Mouse (Mus musculus) kidney, adult 2 months (tissue): ENCODE results near the gene Cdh4. TPM values are rescaled to one million over a fixed set of nuclear protein-coding genes. Genes with fewer than 3 reads are reported as not detected.

Experiments
- DNase-seq: peaks from one replicate; pipeline ENCODE4 v3.0.0; 2021
- H3K27ac ChIP-seq: fragments of 200-500 bp; 2 replicates; pipeline ENCODE4 v1.5.1; 2012; ENCODE audit warnings: low read depth, low read length, control low read depth, inconsistent platforms; ENCODE audit not compliant: insufficient read depth
- H3K27me3 ChIP-seq: fragments of 200-500 bp; replicated peaks from 2 replicates; pipeline ENCODE4 v1.6.1; 2012; ENCODE audit warnings: mild to moderate bottlenecking, moderate library complexity, low read length, inconsistent platforms; ENCODE audit not compliant: control insufficient read depth, insufficient read depth
- H3K36me3 ChIP-seq: fragments of 200-500 bp; 2 replicates; pipeline ENCODE4 v1.6.1; 2012; ENCODE audit warnings: mild to moderate bottlenecking, moderate library complexity, low read length, inconsistent platforms; ENCODE audit not compliant: control insufficient read depth, insufficient read depth
- H3K4me1 ChIP-seq: fragments of 200-500 bp; 2 replicates; pipeline ENCODE4 v1.6.1; 2011; ENCODE audit warnings: low read length; ENCODE audit not compliant: control insufficient read depth, insufficient read depth
- H3K4me3 ChIP-seq: fragments of 200-500 bp; 2 replicates; pipeline ENCODE4 v1.5.1; 2011; ENCODE audit warnings: mild to moderate bottlenecking, low read depth, low read length, control low read depth; ENCODE audit not compliant: insufficient read depth
- CTCF ChIP-seq: fragments of 200-500 bp; conservative IDR thresholded peaks from 2 replicates; pipeline ENCODE4 v1.5.1; 2011; ENCODE audit warnings: low read depth, mild to moderate bottlenecking, control low read depth, low read length, moderate library complexity, mixed read lengths; ENCODE audit not compliant: insufficient read depth, insufficient read length
- POLR2A ChIP-seq: fragments of 200-500 bp; IDR thresholded peaks from one replicate; pipeline ENCODE4 v1.6.1; 2011; ENCODE audit warnings: low read depth, low read length, control low read depth
- WGBS: fragments of 180-500 bp; shearing (Covaris S2); methylation state at CpG from one replicate; pipeline ENCODE4 v1.1.7; 2018; 5-methylcytosine and 5-hydroxymethylcytosine counted together
- polyA plus RNA-seq: library from polyadenylated mRNA; depleted of rRNA; stranded (reverse); fragments of >200 nt; gene quantifications from 2 replicates; pipeline ENCODE4 v1.2.3, GENCODE M21; 2012

The Cdh4 gene
- polyA plus RNA-seq, 1 experiment, result 1.2 TPM

- Histone ChIP-seq H3K27ac (no peak overlapping the region), H3K4me1 (no peaks in the 10 kb centered on the region), H3K27me3 (no peaks in the 10 kb centered on the region), H3K4me3 (no peak overlapping the region), H3K36me3 (no peaks in the 10 kb centered on the region)
- WGBS, result 79% methylated on average over 7 of the region's 7 CpGs
- no peak for DNase-seq
- no peak for TF ChIP-seq POLR2A
- no peak for TF ChIP-seq CTCF
Measured at GRCm38 (mm10) chr2:179705461-179705860, 263.2 kb downstream of the Cdh4 start.

DNA sequence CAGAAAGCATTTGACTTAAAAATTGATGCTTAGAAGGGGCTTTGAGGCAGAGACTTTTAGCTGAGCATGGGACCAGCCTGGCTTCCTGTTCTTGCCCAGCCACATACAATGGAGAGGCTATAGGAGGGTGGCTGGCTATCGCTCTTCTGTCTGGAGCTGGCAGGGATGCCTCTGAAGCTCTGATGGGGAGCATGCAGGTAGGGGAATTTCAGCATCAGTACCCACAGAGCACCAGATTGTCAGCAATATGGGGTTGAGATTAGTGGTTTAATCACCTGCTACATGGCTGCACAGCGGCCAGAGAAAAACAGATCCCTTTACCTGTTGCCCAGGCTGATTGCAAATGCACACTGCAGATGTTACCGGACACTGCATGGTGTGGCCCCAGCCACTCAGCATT, 264.4 kb downstream of the Cdh4 start:
- no peaks in the 10 kb centered on the region for H3K36me3 ChIP-seq
- H3K4me1 ChIP-seq, result no peaks in the 10 kb centered on the region
- no peaks in the 10 kb centered on the region for H3K27me3 ChIP-seq
- H3K4me3 ChIP-seq, result no peak overlapping the region
- 85% methylated on average over 3 of the region's 3 CpGs for WGBS
- no peak for DNase-seq
- TF ChIP-seq CTCF (no peak), POLR2A (no peak)
- H3K27ac ChIP-seq, result no peak overlapping the region

DNA sequence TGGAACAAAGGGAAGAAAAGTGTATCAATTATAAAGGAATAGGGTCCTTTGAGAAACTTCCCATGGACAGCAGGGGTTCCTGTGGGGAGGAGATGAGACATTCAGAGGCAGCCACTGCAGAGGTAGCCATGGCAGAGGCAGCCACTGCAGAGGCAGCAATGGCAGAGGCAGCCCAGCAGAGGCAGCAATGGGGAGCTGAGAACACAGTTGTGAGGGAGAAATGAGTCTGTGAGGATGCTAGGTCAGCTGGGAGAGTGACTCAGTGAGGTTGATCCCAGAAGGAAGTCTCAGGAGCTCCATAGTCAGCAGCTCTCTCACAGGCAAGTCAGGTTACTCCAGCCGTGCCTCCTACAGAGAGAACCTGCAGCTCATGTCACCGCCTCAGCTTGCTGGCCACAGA, 266.9 kb downstream of the Cdh4 start:
- DNase-seq, result no peak
- no peaks in the 10 kb centered on the region for H3K27me3 ChIP-seq
- TF ChIP-seq POLR2A (no peak), CTCF (no peak)

GRCm38 (mm10) chr2:179712690-179713089, 270.5 kb downstream of the Cdh4 start:
- no peak overlapping the region for H3K27ac ChIP-seq
- DNase-seq, result no peak

More for the DNA sequence above, 266.9 kb downstream of the Cdh4 start:
- WGBS, result 89% methylated on average over 2 of the region's 2 CpGs
- no peak overlapping the region for H3K27ac ChIP-seq
- H3K36me3 ChIP-seq, result no peaks in the 10 kb centered on the region
- no peak overlapping the region for H3K4me3 ChIP-seq
- H3K4me1 ChIP-seq, result no peaks in the 10 kb centered on the region

GRCm38 (mm10) chr2:179713326-179713725, 271.1 kb downstream of the Cdh4 start:
- Histone ChIP-seq H3K27ac (no peak overlapping the region), H3K4me3 (no peak overlapping the region), H3K27me3 (no peaks in the 10 kb centered on the region), H3K36me3 (no peaks in the 10 kb centered on the region), H3K4me1 (no peaks in the 10 kb centered on the region)
- TF ChIP-seq POLR2A (no peak), CTCF (no peak)
- no peak for DNase-seq
- 72% methylated on average over 4 of the region's 4 CpGs for WGBS

More at GRCm38 (mm10) chr2:179712690-179713089, 270.5 kb downstream of the Cdh4 start:
- Histone ChIP-seq H3K36me3 (no peaks in the 10 kb centered on the region), H3K4me1 (no peaks in the 10 kb centered on the region), H3K4me3 (no peak overlapping the region), H3K27me3 (no peaks in the 10 kb centered on the region)
- WGBS, result 74% methylated on average over 7 of the region's 7 CpGs
- TF ChIP-seq POLR2A (no peak), CTCF (no peak)

- H3K36me3 ChIP-seq, result no peaks in the 10 kb centered on the region
- no peak overlapping the region for H3K4me3 ChIP-seq
- no peaks in the 10 kb centered on the region for H3K4me1 ChIP-seq
- H3K27ac ChIP-seq, result no peak overlapping the region
- WGBS, result 77% methylated on average over 3 of the region's 3 CpGs
- TF ChIP-seq POLR2A (no peak), CTCF (no peak)
- no peaks in the 10 kb centered on the region for H3K27me3 ChIP-seq
- no peak for DNase-seq
Measured at GRCm38 (mm10) chr2:179714145-179714544, 271.9 kb downstream of the Cdh4 start.

DNA sequence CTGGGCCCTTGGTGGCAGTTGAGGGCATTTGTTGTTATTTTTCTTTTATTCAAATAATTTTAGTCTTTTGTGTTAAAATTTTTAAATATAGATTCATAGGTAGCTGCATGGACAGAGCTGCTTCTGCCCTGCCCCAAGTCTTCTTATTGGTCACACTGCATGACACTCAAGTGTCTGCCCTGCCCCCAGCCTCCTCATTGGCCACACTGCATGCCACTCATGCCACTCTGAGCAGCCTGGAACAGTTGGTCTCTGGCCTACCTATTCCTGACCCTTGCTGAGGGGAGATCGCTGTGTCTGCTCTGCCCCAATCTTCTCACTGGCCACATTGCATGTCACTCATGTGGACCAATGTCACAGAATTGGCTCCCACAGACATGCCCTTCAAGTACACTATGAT, 273.1 kb downstream of the Cdh4 start:
- WGBS, result 100% methylated on average over 1 of the region's 1 CpGs
- TF ChIP-seq POLR2A (no peak), CTCF (no peak)
- no peak overlapping the region for H3K27ac ChIP-seq
- H3K36me3 ChIP-seq, result no peaks in the 10 kb centered on the region
- DNase-seq, result no peak
- H3K27me3 ChIP-seq, result no peaks in the 10 kb centered on the region
- no peaks in the 10 kb centered on the region for H3K4me1 ChIP-seq
- no peak overlapping the region for H3K4me3 ChIP-seq

DNA sequence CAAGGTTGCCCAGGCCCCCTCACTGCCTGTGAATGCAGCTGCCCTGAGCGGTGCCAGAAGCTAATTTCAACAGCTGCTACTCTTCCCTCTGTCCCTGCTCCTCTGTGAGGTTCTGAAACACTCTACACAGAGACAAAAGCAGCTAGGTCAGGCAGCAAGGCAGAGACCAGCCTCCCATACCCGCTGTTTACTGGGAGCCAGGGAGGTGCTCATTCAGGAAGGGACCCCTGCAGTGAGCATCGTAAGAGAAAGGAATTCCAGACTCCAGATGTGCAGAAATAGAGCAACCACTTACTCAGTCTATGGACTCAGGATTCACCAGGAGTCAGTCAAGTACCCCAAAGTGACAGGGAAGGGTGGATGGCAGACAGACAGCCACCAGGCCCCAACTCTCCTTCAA, 278.1 kb downstream of the Cdh4 start:
- no peak for DNase-seq
- Histone ChIP-seq H3K36me3 (no peaks in the 10 kb centered on the region), H3K4me3 (no peak overlapping the region), H3K4me1 (no peaks in the 10 kb centered on the region), H3K27ac (no peak overlapping the region), H3K27me3 (no peaks in the 10 kb centered on the region)
- 77% methylated on average over 3 of the region's 3 CpGs for WGBS
- TF ChIP-seq POLR2A (no peak), CTCF (no peak)
